Mouse (Mus musculus) left cerebral cortex, adult 6 months (tissue): ENCODE data around the gene Vamp9. TPM values are rescaled to one million over a fixed set of nuclear protein-coding genes. Genes with fewer than 3 reads are reported as not detected.

ENCODE experiments used
- long read RNA-seq, 2 experiments: library from polyadenylated mRNA; unstranded; transcript quantifications; one replicate each; pipeline ENCODE4 v2.0.0; 2019 to 2020
- polyA plus RNA-seq: library from polyadenylated mRNA; unstranded; fragments of <200 nt; fragmentation: Nextera tagmentation; gene quantifications from 2 replicates; pipeline ENCODE4 v1.2.3, GENCODE M21; 2021

Gene Vamp9
- polyA plus RNA-seq: 0.68 and 1.9 TPM in 2 replicates
- long read RNA-seq, experiment 1: 0 reads
- long read RNA-seq, experiment 2, partial matches to known transcripts: 1 of 1 reads
- long read RNA-seq, experiment 2, other reads (novel, unspliced or antisense): 0 of 1 reads

DNA sequence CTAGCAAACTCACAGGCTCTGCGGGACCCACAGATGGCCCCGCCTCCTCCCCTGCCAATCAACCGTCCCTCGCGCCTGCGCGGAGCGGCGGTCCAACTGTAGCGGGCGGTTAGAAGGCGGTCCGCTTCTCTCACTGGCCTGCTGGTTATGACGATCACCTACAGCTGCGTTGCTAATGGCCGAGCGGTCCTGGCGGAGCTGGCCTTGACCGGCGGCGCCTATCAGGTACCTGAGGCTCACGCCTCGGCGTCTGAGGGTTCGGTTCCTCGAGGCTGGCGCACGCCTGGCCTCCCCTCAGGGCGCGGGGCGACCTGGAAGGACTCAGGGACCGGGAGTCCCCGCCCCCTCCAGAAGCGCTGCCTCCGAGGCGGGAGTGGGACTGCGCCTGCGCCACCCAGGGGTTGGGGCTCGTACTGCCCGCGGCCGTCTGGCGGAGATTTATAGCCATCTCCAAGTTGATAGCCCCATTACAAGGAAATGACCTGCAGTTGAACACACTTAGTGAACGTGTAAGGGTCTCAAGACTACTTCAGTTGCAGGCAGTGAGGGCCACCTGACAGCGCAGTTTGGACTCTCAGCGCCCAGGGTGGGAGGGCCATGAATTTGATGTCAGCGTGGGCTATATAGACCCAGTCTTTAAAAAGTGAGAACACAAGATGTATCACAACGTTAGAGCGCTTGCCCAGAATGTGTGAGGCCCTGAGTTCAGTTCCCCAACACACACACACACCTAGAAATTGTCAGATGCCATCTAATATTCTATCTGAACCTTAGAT, at the start of gene Vamp9:
Gene Vamp9 (plus strand): TSS at position 74 of the 776 bp plus-strand sequence.

GRCm38 (mm10) chr5:99978699-99979442, 72.8 kb downstream of the Vamp9 start, which contains the start of the genes Hnrnpd and 4930524J08Rik:
TSS of gene Hnrnpd (minus strand) at chr5:99978938.
TSS of gene 4930524J08Rik (plus strand) at chr5:99979061.

Other genes starting within 250 kb of the Vamp9 start
- 35.6 and 43.5 TPM in 2 replicates for gene Rasgef1b, start 177.2 kb upstream of the Vamp9 start, polyA plus RNA-seq
- 10.8 and 12.4 TPM in 2 replicates for gene Hnrnpd, start 72.7 kb downstream of the Vamp9 start, polyA plus RNA-seq
- gene 4930524J08Rik, start 72.8 kb downstream of the Vamp9 start, polyA plus RNA-seq: 1.4 and 2.2 TPM in 2 replicates
- 69.7 and 87.3 TPM in 2 replicates for gene Hnrnpdl, start 133.4 kb downstream of the Vamp9 start, polyA plus RNA-seq
- 83.0 and 102 TPM in 2 replicates for gene Enoph1, start 133.7 kb downstream of the Vamp9 start, polyA plus RNA-seq